8 mouse cellular contexts compared by ENCODE assay signal in the genomic region with DNA sequence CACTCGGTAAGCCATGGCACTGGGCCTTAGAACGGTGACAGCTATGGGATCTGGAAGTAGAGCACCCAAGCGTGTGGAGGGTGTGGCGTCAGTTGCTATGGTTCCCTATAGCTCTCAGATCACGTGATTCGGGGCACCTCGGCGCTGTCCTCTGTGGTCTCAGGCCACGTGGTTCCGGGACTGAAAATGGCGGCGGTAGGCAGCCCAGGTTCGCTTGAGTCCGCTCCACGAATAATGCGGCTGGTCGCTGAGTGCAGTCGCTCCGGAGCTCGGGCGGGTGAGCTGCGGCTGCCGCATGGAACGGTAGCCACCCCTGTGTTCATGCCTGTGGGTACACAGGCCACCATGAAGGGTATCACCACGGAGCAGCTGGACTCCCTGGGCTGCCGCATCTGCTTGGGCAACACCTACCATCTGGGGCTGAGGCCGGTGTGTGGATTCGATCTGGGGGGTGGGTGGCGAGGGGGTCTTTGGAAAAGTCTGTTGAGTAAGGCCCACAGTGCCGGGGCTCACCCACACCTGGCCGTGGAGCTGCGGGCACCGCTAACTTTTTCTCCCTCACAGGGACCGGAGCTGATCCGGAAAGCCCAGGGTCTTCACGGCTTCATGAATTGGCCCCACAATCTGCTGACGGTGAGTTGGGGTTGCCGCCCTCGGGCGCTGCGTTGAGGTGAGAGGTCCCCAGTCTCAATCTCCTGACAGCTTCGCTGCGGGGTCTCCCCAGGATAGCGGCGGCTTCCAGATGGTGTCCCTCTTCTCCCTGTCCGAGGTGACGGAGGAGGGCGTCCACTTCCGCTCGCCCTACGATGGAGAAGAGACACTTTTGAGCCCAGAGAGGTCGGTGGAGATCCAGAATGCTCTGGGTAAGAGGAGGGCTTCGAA. TPM values are rescaled to one million over a fixed set of nuclear protein-coding genes. Genes with fewer than 3 reads are reported as not detected.
DNase-seq lines count a peak whose midpoint lies in the region; ATAC-seq and TF ChIP-seq lines count a peak whose summit lies in the region.

A gene (plus strand): TSS at position 169 of the 882 bp plus-strand sequence.

- peak within 1 kb of the TSS; percentile 91 for H3K27ac ChIP-seq in hindbrain, embryonic 10.5 days
- no peak within 1 kb of the TSS; the same call in 1 of the 2 replicates for H3K27ac ChIP-seq in lung, postnatal 0 days (ENCODE audit: low read length)

- 2% methylated on average over 53 of the region's 53 CpGs for WGBS in hindbrain, embryonic 10.5 days
- 2% methylated on average over 53 of the region's 53 CpGs for WGBS in lung, postnatal 0 days

- peak within 1 kb of the TSS; percentile 71 for H3K4me2 ChIP-seq in lung, postnatal 0 days (replicated peaks; ENCODE audit: low read depth, low read length)

- no peaks in the 10 kb centered on the region for H3K27me3 ChIP-seq in hindbrain, embryonic 10.5 days (ENCODE audit: insufficient read depth, poor library complexity, severe bottlenecking)
- H3K27me3 ChIP-seq in lung, postnatal 0 days (replicated peaks; ENCODE audit: insufficient read depth, low read length), result no peaks in the 10 kb centered on the region

- peak; percentile 97 for DNase-seq in MEL-GATA-1-ER (ENCODE audit: extremely low read depth, low read depth)
- DNase-seq in cerebellum, adult 8-10 months, result peak; percentile 78
- peak; percentile 88 for DNase-seq in hindbrain, embryonic 10.5 days (ENCODE audit: low spot score)
- DNase-seq in layer of hippocampus, adult 9-11 months, result peak; percentile 94
- peak; percentile 98 for DNase-seq in lung, postnatal 0 days (ENCODE audit: low spot score)
- peak; percentile 61 for DNase-seq in ovary, postnatal 14 days (ENCODE audit: low spot score)
- DNase-seq in thymus, postnatal 14 days, result peak; percentile 85

- ATAC-seq in frontal cortex, adult (ENCODE audit: low TSS enrichment), result peak; percentile 92
- ATAC-seq in lung, postnatal 0 days, result peak; percentile 98

- TF ChIP-seq CTCF in lung, postnatal 0 days (IDR thresholded peaks at IDR 0.05), result no peak

- peaks cover 18% of the 10 kb centered on the region for H3K4me1 ChIP-seq in hindbrain, embryonic 10.5 days (replicated peaks)
- H3K4me1 ChIP-seq in lung, postnatal 0 days (ENCODE audit: insufficient read depth, low read depth, low read length), result no peaks in the 10 kb centered on the region

- no peak for TF ChIP-seq EP300 in lung, postnatal 0 days (IDR thresholded peaks at IDR 0.05)

- H3K9ac ChIP-seq in lung, postnatal 0 days (replicated peaks; ENCODE audit: low read depth), result peak within 1 kb of the TSS; percentile 48; the same call in 1 of the 2 replicates

- peaks cover 35% of the 10 kb centered on the region for H3K36me3 ChIP-seq in hindbrain, embryonic 10.5 days
- no peaks in the 10 kb centered on the region for H3K36me3 ChIP-seq in lung, postnatal 0 days (ENCODE audit: insufficient read depth, low read length)

- H3K4me3 ChIP-seq in hindbrain, embryonic 10.5 days, result peak within 1 kb of the TSS; percentile 94
- H3K4me3 ChIP-seq in lung, postnatal 0 days (ENCODE audit: low read depth, low read length), result peak within 1 kb of the TSS; percentile 64

- no peaks in the 10 kb centered on the region for H3K9me3 ChIP-seq in hindbrain, embryonic 10.5 days
- no peaks in the 10 kb centered on the region for H3K9me3 ChIP-seq in lung, postnatal 0 days (ENCODE audit: low read length)

RNA-seq across cellular contexts. Expression of the gene that starts here (rescaled TPM):
- polyA plus RNA-seq in hindbrain, embryonic 10.5 days (2016; fragmentation: Nextera tagmentation; extraction: Ambion mirVana), result 63.3 and 68.7 TPM in 2 replicates
- 17.4 and 20.6 TPM in 2 replicates for polyA plus RNA-seq in lung, postnatal 0 days (2015; fragmentation: Nextera tagmentation; extraction: Ambion mirVana)
